Mouse (Mus musculus) spleen, adult 2 months (tissue): Measurements from ENCODE around the gene Ngrn.

Experiments used
- CTCF ChIP-seq: fragments of 200-500 bp; IDR thresholded peaks from 2 replicates; pipeline ENCODE4 v1.5.1; 2011; ENCODE audit warnings: mild to moderate bottlenecking, inconsistent platforms; ENCODE audit not compliant: insufficient read depth, insufficient read length, insufficient replicate concordance; ENCODE audit errors: extremely low read depth
- POLR2A ChIP-seq: fragments of 200-500 bp; IDR thresholded peaks from 2 replicates; pipeline ENCODE4 v1.6.1; 2011; ENCODE audit warnings: low read depth, low read length, inconsistent platforms

- no peak for TF ChIP-seq CTCF
- TF ChIP-seq POLR2A = no peak
These were observed 20.6 kb downstream of the Ngrn start for GRCm38 (mm10) chr7:80281646-80282045.
